Mouse (Mus musculus) MEL (cell line): ENCODE data around the gene Edil3. TPM values are rescaled to one million over a fixed set of nuclear protein-coding genes. Genes with fewer than 3 reads are reported as not detected.

ENCODE experiments used
- DNase-seq: peaks from one replicate; pipeline ENCODE4 v3.0.0; 2011; ENCODE audit warnings: low read depth, low spot score
- H3K27ac ChIP-seq: 2 replicates; pipeline ENCODE4 v1.5.1; 2012; ENCODE audit warnings: low read depth, mild to moderate bottlenecking, control low read depth, low read length, moderate library complexity; ENCODE audit not compliant: control insufficient read depth
- H3K27me3 ChIP-seq, 2 experiments: fragments of 150-350 bp in 1 of 2; sonication (generic) in 1 of 2; 2 replicates each; pipeline ENCODE4 v1.6.1; 2012; ENCODE audit warnings: low read length in 2 of 2, mild to moderate bottlenecking in 2 of 2, improper control_type of control experiment in 1 of 2, moderate library complexity in 1 of 2; ENCODE audit not compliant: insufficient read depth in 2 of 2, control insufficient read depth in 1 of 2
- H3K36me3 ChIP-seq, 2 experiments: 2 replicates each; pipeline ENCODE4 v1.6.1; 2012 to 2014; ENCODE audit warnings: low read length in 2 of 2, improper control_type of control experiment in 1 of 2, inconsistent platforms in 1 of 2, mild to moderate bottlenecking in 1 of 2; ENCODE audit not compliant: insufficient read depth in 2 of 2, control insufficient read depth in 1 of 2
- H3K4me1 ChIP-seq, 2 experiments: fragments of 150-350 bp in 1 of 2; sonication (generic) in 1 of 2; 2 replicates each; pipeline ENCODE4 v1.6.1; 2012; ENCODE audit warnings: low read length in 2 of 2, improper control_type of control experiment in 1 of 2, mild to moderate bottlenecking in 1 of 2; ENCODE audit not compliant: insufficient read depth in 2 of 2, control insufficient read depth in 1 of 2
- H3K4me3 ChIP-seq, 2 experiments: fragments of 150-350 bp in 1 of 2; sonication (generic) in 1 of 2; 2 replicates each; pipeline ENCODE4 v1.5.1; 2012; ENCODE audit warnings: low read depth in 2 of 2, low read length in 2 of 2, mild to moderate bottlenecking in 2 of 2, moderate library complexity in 2 of 2, control low read depth in 1 of 2, improper control_type of control experiment in 1 of 2; ENCODE audit not compliant: control insufficient read depth in 1 of 2, insufficient read depth in 1 of 2
- H3K79me2 ChIP-seq: 2 replicates; pipeline ENCODE4 v1.6.1; 2012; ENCODE audit warnings: mild to moderate bottlenecking, low read length, moderate library complexity; ENCODE audit not compliant: control insufficient read depth, poor library complexity, insufficient read depth
- H3K9ac ChIP-seq: 2 replicates; pipeline ENCODE4 v1.6.1; 2012; ENCODE audit warnings: low read depth, mild to moderate bottlenecking, control low read depth, low read length, moderate library complexity; ENCODE audit not compliant: control insufficient read depth, poor library complexity, severe bottlenecking
- H3K9me3 ChIP-seq: fragments of 150-350 bp; sonication (generic); replicated peaks from 2 replicates; pipeline ENCODE4 v1.6.1; 2012; ENCODE audit warnings: mild to moderate bottlenecking, low read length, improper control_type of control experiment, moderate library complexity; ENCODE audit not compliant: insufficient read depth
- CTCF ChIP-seq, 3 experiments: IDR thresholded peaks in 2 of 3; conservative IDR thresholded peaks in 1 of 3; 2 replicates each; pipeline ENCODE4 v1.5.1; 2011 to 2012; ENCODE audit warnings: low read length in 3 of 3, low read depth in 2 of 3, mild to moderate bottlenecking in 2 of 3, improper control_type of control experiment in 1 of 3, inconsistent platforms in 1 of 3, mixed read lengths in 1 of 3, moderate library complexity in 1 of 3; ENCODE audit not compliant: control insufficient read depth in 1 of 3, insufficient read depth in 1 of 3, poor library complexity in 1 of 3, severe bottlenecking in 1 of 3
- ELF1 ChIP-seq: IDR thresholded peaks from 2 replicates; pipeline ENCODE4 v1.6.1; 2014; ENCODE audit warnings: low read depth, mild to moderate bottlenecking, inconsistent platforms, low read length, improper control_type of control experiment, moderate library complexity
- EP300 ChIP-seq, 2 experiments: IDR thresholded peaks; 2 replicates each; pipeline ENCODE4 v1.6.1; 2011; ENCODE audit warnings: improper control_type of control experiment in 2 of 2, low read length in 2 of 2, low read depth in 1 of 2, mild to moderate bottlenecking in 1 of 2
- GATA1 ChIP-seq: IDR thresholded peaks from 2 replicates; pipeline ENCODE4 v1.6.1; 2011; ENCODE audit warnings: low read depth, low read length, improper control_type of control experiment
- JUND ChIP-seq: IDR thresholded peaks from 2 replicates; pipeline ENCODE4 v1.6.1; 2011; ENCODE audit warnings: low read depth, mild to moderate bottlenecking, improper control_type of control experiment, low read length
- KAT2A ChIP-seq: conservative IDR thresholded peaks from 2 replicates; pipeline ENCODE4 v1.6.1; 2012; ENCODE audit warnings: low read depth, low read length, improper control_type of control experiment, inconsistent platforms
- MXI1 ChIP-seq: IDR thresholded peaks from 2 replicates; pipeline ENCODE4 v1.6.1; 2011; ENCODE audit warnings: mild to moderate bottlenecking, low read depth, low read length, improper control_type of control experiment
- MYC ChIP-seq: IDR thresholded peaks from 2 replicates; pipeline ENCODE4 v1.6.1; 2011; ENCODE audit warnings: low read depth, mild to moderate bottlenecking, low read length, improper control_type of control experiment, moderate library complexity
- NRF1 ChIP-seq: IDR thresholded peaks from 2 replicates; pipeline ENCODE4 v1.6.1; 2014; ENCODE audit warnings: low read depth, mild to moderate bottlenecking, inconsistent platforms, low read length, improper control_type of control experiment, moderate library complexity; ENCODE audit not compliant: poor library complexity, insufficient read depth, severe bottlenecking
- POLR2A ChIP-seq, 2 experiments: IDR thresholded peaks; 2 replicates each; pipeline ENCODE4 v1.6.1; 2011 to 2012; ENCODE audit warnings: low read length in 2 of 2, mild to moderate bottlenecking in 2 of 2, control low read depth in 1 of 2, improper control_type of control experiment in 1 of 2, low read depth in 1 of 2, moderate library complexity in 1 of 2; ENCODE audit not compliant: control insufficient read depth in 1 of 2, insufficient read depth in 1 of 2, poor library complexity in 1 of 2
- POLR2AphosphoS2 ChIP-seq: IDR thresholded peaks from 2 replicates; pipeline ENCODE4 v1.6.1; 2011; ENCODE audit warnings: low read length, improper control_type of control experiment
- POLR2AphosphoS5 ChIP-seq: IDR thresholded peaks from 2 replicates; pipeline ENCODE4 v1.6.1; 2012; ENCODE audit warnings: low read depth, borderline replicate concordance, mild to moderate bottlenecking, inconsistent platforms, low read length, moderate library complexity, mixed read lengths
- RCOR1 ChIP-seq: IDR thresholded peaks from 2 replicates; pipeline ENCODE4 v1.6.1; 2012; ENCODE audit warnings: low read depth, mild to moderate bottlenecking, inconsistent platforms, low read length, improper control_type of control experiment
- SIN3A ChIP-seq: IDR thresholded peaks from 2 replicates; pipeline ENCODE4 v1.6.1; 2012; ENCODE audit warnings: low read length, improper control_type of control experiment, inconsistent platforms
- TAL1 ChIP-seq: IDR thresholded peaks from 2 replicates; pipeline ENCODE4 v1.6.1; 2012; ENCODE audit warnings: mild to moderate bottlenecking, inconsistent platforms, low read length, moderate library complexity, mixed read lengths
- TCF12 ChIP-seq: IDR thresholded peaks from 2 replicates; pipeline ENCODE4 v1.6.1; 2014; ENCODE audit warnings: low read depth, mild to moderate bottlenecking, inconsistent platforms, low read length, improper control_type of control experiment, moderate library complexity
- UBTF ChIP-seq: IDR thresholded peaks from 2 replicates; pipeline ENCODE4 v1.6.1; 2012; ENCODE audit warnings: low read depth, mild to moderate bottlenecking, inconsistent platforms, low read length, improper control_type of control experiment, moderate library complexity, borderline replicate concordance; ENCODE audit not compliant: insufficient read depth
- USF2 ChIP-seq, 2 experiments: IDR thresholded peaks; 2 replicates each; pipeline ENCODE4 v1.6.1; 2011 to 2012; ENCODE audit warnings: improper control_type of control experiment in 2 of 2, low read length in 2 of 2, borderline replicate concordance in 1 of 2, inconsistent platforms in 1 of 2, low read depth in 1 of 2, mild to moderate bottlenecking in 1 of 2; ENCODE audit not compliant: insufficient read depth in 1 of 2
- ZKSCAN1 ChIP-seq: IDR thresholded peaks from 2 replicates; pipeline ENCODE4 v1.6.1; 2012; ENCODE audit warnings: low read depth, mild to moderate bottlenecking, inconsistent platforms, low read length, improper control_type of control experiment, moderate library complexity
- ZMIZ1 ChIP-seq: IDR thresholded peaks from 2 replicates; pipeline ENCODE4 v1.6.1; 2012; ENCODE audit warnings: low read depth, mild to moderate bottlenecking, inconsistent platforms, low read length, improper control_type of control experiment, moderate library complexity
- ZNF384 ChIP-seq: IDR thresholded peaks from 2 replicates; pipeline ENCODE4 v1.6.1; 2012; ENCODE audit warnings: low read depth, mild to moderate bottlenecking, inconsistent platforms, low read length, improper control_type of control experiment
- polyA plus RNA-seq, 2 experiments: library from polyadenylated mRNA; stranded (reverse) in 1 of 2; unstranded in 1 of 2; fragments of >175 nt in 1 of 2; fragments of >200 nt in 1 of 2; gene quantifications; 2 replicates each; pipeline versions ENCODE4 v1.2.1 to v1.2.4; 2012; ENCODE audit warnings: low replicate concordance in 2 of 2, low read depth in 1 of 2; ENCODE audit not compliant: insufficient read length in 2 of 2, insufficient read depth in 1 of 2, missing spikeins in 1 of 2
- total RNA-seq: library from RNA; depleted of rRNA; stranded (reverse); fragments of 300-350 nt; gene quantifications from 2 replicates; pipeline ENCODE4 v1.2.3, GENCODE M21; 2012

Edil3 gene
- total and polyA plus RNA-seq, 3 experiments: not detected

GRCm38 (mm10) chr13:89119809-89120208 lies 298.5 kb downstream of the Edil3 start:
- Histone ChIP-seq H3K79me2 (no peaks in the 10 kb centered on the region), H3K27me3 (no peaks in the 10 kb centered on the region), H3K4me3 (no peak overlapping the region), H3K9ac (no peak overlapping the region), H3K36me3 (no peaks in the 10 kb centered on the region), H3K27ac (no peak overlapping the region)
- TF ChIP-seq POLR2AphosphoS5 (no peak), JUND (no peak), ELF1 (no peak), SIN3A (no peak), GATA1 (no peak)
- TF ChIP-seq, all 39 proteins: peak for 0
- Histone ChIP-seq H3K4me1 (no peaks in the 10 kb centered on the region), H3K9me3 (no peaks in the 10 kb centered on the region)
- no peak for DNase-seq

GRCm38 (mm10) chr13:89122511-89123253 lies 301.4 kb downstream of the Edil3 start:
- Histone ChIP-seq H3K9ac (no peak overlapping the region), H3K27ac (no peak overlapping the region), H3K79me2 (no peaks in the 10 kb centered on the region), H3K4me1 (no peaks in the 10 kb centered on the region), H3K4me3 (no peak overlapping the region), H3K27me3 (no peaks in the 10 kb centered on the region), H3K9me3 (no peaks in the 10 kb centered on the region), H3K36me3 (no peaks in the 10 kb centered on the region)
- no peak for TF ChIP-seq TAL1
- no peak for TF ChIP-seq RCOR1
- no peak for TF ChIP-seq POLR2AphosphoS2
- no peak for TF ChIP-seq POLR2A (IDR thresholded peaks at IDR 0.05; ENCODE audit: control insufficient read depth in 1 of 2, insufficient read depth in 1 of 2, low read depth in 1 of 2, low read length in 2 of 2, poor library complexity in 1 of 2)
- TF ChIP-seq CTCF (IDR thresholded peaks at IDR 0.05 in 2 of 3, conservative IDR thresholded peaks at IDR 0.05 in 1 of 3; ENCODE audit: control insufficient read depth in 1 of 3, insufficient read depth in 1 of 3, low read depth in 2 of 3, low read length in 3 of 3, poor library complexity in 1 of 3, severe bottlenecking in 1 of 3): no peak
- no peak for TF ChIP-seq ELF1
- TF ChIP-seq ZMIZ1: no peak
- no peak for TF ChIP-seq JUND
- no peak for TF ChIP-seq ZNF384
- no peak for TF ChIP-seq ZKSCAN1
- TF ChIP-seq USF2 (IDR thresholded peaks at IDR 0.05; ENCODE audit: borderline replicate concordance in 1 of 2, insufficient read depth in 1 of 2, low read depth in 1 of 2, low read length in 2 of 2): no peak
- TF ChIP-seq MYC: no peak
- TF ChIP-seq SIN3A: no peak
- TF ChIP-seq UBTF: no peak
- TF ChIP-seq TCF12: no peak
- TF ChIP-seq MXI1: no peak
- TF ChIP-seq NRF1: no peak
- TF ChIP-seq KAT2A: no peak
- no peak for TF ChIP-seq EP300 (IDR thresholded peaks at IDR 0.05; ENCODE audit: low read depth in 1 of 2, low read length in 2 of 2)
- DNase-seq: no peak
